Mouse (Mus musculus) gastrocnemius, adult 18-20 months (tissue): ENCODE measurements at regions not wholly inside any gene's neighbourhood (a gene's known extent, or its start where the extent isn't known, plus 50 kb on each side); places are given as distances from the start of the nearest gene placed in this dataset.

Source experiments
- DNase-seq: peaks from one replicate; pipeline ENCODE4 v3.0.0; 2021; ENCODE audit warnings: low spot score

DNA sequence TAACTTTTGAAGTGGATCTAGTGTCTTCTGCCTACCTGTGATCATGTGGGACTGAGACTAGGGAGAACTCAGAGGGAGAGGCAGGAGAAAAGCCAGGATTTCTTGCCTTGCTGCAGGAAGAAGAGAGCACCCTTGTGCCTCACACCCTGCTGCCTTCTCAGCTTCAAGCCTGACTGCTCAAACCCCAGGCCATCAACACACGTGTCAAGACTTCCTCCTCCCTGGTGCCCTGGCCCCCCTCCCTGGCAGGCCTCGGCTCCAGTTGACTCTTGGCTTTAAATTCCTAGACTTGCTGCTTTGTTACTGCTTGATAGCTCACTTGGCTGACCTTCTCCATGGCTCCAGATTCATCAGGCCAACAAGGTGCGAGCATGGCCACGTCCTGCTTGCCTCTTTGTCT is 250.1 kb upstream of the Mki67 start:
- DNase-seq = no peak

DNA sequence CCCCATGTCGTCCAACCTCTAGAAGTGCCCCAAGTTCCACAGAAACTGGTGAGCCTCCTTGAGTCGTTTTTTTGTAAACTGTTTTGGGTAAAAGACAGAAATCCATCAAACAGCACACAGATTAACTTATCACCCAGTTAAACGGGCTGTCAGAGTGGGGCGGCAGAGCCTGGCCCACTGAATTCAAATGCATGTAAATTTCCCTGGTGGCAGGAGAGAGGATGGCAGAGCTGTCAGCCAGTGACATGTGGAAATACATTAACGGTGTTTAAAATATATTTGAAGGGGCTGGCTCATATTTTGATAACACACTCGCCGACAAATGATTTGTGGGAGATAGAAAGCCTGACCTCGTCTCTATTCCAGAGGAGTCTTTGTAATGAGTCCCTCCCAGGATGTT is 252.5 kb upstream of the Mki67 start:
- DNase-seq = no peak

DNA sequence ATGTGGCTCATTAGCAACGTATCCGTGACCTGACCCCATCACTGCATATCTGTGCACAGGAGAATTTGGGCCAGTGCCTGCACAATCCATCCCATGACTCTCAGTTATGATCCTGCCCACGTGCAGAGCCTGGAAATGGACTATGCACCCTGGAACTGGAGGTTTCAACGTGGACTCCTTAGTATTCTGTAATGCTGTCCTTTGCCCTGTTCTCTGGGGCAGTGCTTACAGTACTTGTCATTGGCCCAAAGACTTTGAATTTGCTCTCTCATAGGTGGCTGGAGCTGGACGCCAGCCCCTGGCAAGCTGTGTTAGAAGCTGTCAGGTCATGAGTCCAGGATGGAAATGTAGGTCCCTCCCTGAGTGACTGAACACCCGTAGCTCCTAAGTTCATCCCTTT is 269.9 kb upstream of the Mki67 start:
- no peak for DNase-seq

DNA sequence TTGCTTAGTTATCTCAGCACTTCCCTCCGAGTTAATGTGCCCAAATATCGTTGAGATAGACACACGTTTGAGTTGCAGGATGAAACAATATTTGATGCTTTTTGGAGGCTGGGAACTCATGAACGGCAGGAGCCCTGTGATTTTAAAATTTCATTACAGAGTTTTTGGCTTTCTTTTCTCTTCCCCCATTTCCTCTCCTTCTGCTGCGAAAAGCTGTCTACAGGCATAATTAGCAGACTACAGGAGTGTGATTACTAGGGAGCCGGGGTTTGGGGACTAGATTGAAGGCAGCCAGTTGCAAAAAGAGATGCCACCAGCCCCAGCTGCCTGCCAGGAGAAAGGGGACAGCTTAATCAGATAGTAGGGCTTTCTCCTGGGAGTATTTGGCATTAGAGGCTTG is 274.2 kb upstream of the Mki67 start:
- DNase-seq = no peak

DNA sequence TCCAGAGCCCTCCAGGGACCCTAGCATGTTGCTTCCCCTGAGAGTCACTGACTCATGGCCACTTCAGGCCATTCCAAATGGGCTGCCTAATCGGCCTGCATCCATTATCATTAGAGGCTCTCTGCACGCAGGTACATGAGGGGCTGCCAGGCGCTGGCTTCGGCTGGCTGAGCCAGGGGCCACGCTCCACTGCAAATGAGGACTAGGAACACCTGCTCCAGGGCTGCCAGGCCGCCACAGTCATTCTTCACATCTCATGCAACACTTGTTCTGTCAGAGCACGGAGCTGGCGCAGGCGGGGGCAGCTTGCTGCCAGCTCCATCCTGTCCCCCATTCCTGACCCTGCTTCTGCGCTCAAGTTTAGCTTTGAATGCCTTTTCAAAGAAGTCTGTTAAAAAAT is 280.7 kb upstream of the Mki67 start:
- no peak for DNase-seq

DNA sequence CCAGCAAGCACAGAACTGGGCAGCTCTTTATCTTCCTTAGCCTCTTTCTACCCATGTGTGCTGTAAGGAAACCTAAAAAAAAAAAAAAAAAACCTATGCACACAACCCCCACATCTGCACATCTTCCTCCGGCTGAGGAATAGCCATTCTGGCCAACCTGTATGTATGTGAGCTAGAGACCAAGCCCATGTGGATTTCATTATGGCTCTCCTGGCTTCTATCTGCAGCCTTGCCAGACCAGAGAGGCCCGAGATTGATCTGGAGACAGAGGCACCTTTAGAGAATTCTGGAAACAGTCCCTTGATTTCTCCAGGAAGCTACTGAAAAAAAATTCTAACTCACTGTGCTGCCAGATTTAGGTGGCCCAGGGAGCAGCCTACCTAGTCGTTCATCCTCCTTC is 281.5 kb upstream of the Mki67 start:
- no peak for DNase-seq

DNA sequence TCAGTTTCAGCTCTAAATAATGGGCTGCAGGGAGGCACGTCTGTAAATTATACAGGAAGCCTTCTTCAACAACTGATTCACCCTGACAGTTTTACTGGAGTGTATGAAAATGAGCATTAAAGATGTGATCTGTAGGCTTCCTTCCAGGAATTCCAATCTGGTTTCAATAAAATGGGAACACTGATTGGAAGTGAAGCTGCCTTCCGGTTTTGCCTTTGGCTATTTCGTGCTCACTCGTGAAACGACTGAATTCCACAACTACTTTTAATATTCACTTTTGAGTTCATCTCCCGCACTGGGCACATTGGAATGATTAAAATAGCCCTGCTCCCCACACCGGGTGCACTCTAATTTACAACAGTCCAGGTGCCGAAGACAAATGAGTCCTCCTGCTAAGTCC is 286.2 kb upstream of the Mki67 start:
- peak; percentile 9 for DNase-seq

DNA sequence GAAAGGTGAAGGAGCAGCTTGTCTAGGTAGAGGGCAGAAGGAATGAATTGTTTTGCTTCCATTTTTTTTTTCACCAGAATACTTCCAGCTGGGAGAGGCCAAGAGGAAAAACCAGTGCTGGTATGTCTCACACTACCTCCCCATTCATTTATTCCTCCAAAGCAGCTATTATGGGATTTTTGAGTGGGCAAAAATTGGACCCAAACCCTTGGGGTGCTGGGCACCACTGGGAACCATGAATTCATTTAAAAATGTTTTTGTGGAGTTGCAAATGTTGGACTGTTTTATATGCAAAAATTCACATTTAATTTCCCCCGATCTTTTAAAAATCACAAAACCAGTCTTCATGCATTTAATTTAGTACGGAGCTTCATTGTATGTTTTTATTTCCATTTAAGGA is 287.1 kb upstream of the Mki67 start:
- no peak for DNase-seq

DNA sequence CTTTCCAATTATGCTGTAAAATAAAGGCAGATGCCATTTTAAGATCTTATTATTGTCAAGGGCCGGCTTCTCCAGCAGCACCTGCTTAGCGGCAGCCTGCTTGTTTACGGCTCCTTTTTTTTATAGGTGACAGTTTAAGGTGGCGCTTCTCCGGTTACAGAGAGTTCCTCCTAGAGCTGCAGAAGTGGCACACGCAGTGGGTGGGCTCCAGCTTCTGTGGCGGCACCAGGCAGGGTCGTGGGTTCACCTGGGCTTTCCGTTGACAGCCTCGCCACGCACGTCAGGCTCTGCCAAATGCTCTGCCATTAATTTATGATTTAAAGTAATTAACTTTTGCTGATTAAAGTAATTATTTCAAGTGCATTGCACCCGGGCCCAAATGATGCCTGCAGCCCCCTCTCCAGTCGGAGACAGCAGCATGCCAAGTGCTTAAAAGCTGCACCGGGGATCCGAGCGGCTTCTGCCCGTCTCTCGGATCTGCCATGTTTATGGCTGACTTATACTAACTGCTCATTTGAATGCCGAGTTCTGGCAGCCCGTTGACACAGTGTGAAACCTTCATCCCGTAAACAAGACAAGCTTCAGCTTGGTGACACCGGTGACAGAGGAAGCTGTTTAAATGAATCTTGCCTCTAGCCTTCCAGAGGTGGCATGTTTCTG is 291.8 kb upstream of the Mki67 start:
- DNase-seq = no peak

DNA sequence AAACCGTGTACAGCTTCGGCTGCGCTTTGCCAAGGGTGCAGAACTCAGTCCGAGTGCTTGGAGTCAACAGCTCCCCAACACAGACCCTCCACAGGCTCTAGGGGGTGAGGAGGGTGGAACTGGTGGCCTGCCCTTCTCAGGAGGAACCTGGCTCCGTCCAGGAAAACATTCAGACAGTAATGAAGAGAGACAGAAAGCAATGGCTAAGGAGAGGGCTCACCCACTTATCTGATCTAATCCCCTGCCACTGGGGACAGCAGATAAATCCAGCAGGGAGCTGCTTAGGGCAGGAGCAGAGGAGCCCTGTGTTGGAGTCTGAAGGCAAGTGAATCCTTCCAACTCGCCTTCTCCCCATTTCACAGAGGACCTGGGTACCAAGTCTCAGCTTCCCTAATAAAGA is 292.3 kb upstream of the Mki67 start:
- no peak for DNase-seq

DNA sequence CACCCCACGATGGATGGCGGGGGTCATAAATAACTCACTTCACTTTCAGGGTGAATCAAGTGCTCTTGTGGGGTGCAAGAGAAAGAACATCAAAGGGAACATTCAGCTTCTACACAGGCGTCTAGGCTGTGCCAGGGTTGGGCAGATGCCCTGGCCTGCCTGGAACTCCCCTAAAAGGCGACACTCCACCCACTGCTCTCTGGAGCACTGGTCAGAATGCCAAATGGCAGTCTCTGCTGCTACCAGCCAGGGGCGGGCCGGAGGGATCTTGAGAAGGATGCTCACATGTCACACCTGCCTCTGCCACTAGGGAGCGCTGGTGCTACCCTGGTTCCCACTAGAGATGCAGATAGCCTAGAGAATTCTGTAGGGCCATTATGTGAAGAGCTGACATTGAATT is 293.9 kb upstream of the Mki67 start:
- peak; percentile 58 for DNase-seq

DNA sequence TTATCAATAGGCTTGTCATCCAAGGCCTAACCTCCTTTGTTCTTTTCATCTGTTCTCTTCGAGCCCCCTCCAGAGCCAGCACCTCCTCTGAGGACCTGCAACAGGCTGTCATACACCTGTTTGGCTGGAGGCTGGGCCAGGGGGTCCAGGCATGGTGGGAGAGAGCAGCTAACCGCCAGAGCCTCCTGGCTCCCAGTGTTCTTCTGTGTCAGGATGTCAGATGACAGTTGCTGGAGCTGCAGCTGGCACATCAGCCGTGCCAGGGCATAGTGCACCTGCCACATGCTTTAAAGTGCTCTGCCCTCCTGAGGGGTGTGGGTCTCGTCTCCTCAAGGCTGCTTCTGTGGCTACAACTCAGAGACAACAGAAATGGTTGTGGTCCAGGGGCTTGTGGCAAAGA is 298.5 kb upstream of the Mki67 start:
- no peak for DNase-seq

DNA sequence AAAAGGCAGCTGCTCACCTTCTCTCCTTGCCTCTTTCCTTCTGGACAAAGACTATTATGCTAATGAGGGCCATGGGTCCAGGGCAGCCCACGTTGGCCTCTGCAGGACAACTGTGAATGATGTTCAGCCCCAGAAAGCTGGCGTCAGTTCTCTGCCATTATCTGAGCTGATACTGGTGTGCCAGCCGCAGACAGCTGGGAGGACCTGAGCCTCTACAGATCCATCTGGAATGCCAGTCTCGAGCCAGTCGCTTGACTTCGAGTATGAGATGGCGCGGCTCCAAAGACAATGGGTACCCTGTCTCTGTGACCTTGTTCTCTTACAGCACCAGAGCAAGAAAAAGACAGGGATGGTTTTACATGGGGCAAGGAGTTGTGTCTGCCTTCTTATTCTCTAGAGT is 300.8 kb upstream of the Mki67 start:
- DNase-seq = no peak

DNA sequence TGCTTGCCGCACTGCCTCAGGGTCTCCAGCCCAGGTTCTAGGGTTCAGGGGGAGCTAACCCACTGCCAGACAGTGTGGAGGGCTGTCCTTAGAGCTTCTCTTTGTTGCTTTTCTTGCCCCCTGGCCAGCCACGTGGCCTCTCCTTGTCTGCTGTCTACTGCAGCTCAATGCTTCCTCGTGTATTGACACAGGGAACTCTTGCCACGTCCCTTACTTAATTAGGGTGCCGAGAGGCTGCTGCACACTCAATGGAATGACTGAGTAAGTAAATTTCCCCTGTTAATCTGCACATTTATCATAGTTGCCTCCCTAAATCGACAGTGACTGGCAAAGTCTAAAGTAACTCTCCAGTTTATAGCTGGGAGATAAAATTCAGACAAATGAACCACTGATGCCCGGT is 304.4 kb upstream of the Mki67 start:
- DNase-seq = no peak

DNA sequence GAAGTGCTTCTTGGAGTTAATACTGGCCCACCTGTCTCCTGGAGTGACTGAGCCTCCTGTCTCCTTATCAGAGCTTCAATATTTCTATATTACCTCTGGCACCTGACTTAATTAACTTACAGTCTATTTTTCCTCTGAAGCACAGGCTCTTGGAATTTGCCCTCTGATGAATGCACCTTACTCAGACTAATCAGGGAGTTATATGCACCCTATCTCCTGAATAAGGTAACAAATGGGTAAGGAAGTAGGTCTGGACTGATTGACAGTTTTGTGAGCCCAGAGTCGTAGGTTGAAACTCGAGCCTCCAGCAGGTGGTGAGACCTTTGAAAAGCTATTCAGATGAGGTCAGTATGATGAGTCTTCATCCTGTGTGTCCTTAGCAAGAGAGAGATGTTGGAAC is 304.9 kb upstream of the Mki67 start:
- DNase-seq = no peak

DNA sequence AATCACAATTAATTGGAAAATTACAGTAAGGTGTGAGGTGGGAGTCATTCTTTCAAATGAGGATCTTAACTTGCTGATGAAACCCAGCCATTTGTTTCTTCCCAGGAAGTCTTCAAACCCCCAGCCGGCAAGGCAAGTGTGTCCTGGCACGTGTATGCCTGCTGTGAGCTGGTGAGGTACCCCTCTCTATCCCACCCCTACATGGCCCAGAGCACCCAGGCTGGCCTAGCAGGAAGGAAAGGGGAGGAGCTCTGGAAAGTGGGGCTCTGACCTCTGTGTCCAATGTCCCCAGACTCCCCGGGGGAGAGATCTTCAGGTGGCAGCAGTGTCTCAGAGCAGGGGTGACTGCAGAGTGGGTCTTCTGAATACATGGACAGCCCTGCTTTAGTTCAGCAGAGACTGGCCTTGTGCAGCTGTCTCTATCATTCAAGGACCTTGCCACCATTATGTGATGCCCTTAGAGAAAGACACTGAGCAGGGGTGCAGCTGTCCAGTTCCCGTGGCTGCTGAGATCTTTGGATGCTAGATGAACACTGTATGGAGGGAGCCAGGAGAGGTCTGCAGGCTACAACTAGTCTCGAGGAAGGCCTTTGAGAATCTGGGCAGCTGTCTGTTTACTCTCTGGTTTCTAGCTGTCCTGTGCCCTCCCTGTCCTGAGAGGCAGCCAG is 306.8 kb upstream of the Mki67 start:
- DNase-seq = no peak

DNA sequence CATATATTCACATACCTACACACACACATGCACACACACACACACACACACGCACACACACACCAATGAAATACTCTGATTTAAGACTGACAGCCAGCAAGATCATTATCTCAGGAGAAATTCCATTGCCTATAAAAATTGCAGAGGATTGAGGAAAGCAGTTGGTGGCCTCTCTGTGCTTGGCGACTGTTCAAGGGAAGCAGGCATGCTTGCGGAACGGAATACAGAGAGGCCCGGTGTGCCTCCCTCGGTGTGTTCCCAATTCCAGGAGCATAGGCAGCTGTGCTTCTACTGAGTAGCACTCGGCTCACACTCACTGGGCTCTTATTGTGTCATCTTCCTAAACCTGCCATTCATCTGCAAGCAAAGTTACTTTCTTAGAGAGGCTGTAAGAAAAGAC is 310.3 kb upstream of the Mki67 start:
- DNase-seq = no peak

DNA sequence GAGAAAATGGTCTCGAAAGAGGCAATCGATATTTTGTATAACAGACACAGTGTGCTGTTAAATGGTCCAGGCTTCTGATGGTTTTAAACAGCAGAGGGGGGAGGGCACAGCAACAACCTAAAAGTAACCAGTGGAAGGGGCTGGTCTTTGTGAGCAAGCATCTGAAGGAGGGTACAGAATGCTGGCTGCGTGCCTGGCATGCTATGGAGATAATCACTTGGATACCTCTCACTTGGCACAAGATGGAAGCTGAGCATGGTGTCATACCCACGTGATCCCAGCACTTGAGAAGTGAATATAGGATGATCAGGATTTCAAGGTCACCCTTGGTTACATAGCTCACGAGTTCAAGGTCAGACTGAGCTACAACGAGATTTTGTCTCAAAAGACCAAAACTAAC is 315.9 kb upstream of the Mki67 start:
- no peak for DNase-seq

DNA sequence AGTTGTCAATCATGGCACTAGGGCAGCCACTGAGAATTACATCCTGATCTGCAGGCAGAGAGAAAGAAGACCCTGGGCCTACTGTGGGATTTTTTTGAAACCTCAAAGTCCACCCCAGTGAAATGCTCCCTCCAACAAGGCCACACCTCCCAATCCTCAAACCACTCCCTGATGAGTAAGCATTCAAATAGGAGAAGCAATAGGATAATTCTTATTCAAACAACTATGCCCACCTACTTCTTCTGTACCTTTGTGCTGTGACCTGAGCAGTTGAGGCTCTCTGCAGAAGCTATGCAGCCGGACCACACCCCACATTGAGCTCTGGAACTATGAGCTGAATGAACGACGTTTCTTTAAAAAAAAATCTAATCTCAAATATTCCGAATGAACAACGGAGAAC is 317.4 kb upstream of the Mki67 start:
- no peak for DNase-seq

DNA sequence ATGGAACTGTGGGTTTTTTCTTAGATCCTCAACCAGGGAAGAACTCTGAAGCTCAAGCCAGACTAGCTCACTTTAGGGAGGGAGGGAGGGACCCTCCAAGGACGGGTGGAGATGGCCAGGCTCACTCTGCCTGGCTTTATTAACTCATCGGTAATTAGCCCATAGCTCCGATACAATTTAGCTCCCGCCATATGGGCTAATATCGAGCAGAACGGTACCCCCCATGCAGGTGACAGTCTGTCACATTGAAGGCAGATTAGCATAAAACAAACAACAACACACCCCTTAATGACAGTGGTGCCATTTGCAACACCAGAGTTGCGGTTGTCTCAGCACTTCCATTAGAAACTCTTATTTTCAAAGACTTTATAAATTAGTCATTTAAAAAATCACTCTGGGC is 319.6 kb upstream of the Mki67 start:
- DNase-seq = no peak

DNA sequence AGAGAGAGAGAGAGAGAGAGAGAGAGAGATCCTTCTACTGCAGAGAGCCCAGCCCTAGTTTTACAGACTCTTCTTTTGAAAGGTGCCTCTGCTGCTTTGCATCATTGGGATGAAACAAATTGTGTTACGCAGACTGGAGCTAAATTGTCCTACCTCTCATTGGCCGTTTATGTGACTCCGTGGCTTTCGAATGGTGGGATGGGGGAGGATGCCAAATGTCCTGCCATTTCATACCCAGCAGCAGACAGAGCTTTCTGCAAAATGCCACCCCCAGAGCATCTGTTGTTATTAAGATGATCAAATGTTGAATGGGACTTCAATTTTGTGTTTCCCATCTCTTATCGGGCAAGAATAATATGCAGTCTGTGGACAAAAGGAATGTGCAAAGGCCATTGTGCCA is 321.9 kb upstream of the Mki67 start:
- DNase-seq = no peak

DNA sequence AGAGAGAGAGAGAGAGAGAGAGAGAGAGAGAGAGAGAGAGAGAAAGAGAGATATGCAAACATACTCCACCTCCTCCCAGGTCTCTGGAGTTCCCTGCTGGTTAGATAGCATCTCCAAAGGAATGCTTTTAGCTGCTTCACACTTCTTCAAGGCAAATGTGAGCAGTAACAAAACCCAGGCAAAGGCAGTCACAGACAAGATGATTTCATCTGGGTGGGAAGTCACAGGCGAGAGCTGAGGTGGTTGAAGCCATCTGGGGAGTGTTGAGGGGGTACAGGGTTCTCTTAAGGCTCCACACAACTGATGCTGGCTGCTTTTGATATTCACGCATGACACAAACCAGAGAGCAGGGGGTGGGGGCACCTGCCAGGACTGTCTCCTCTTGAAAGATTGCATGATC is 322.7 kb upstream of the Mki67 start:
- no peak for DNase-seq

DNA sequence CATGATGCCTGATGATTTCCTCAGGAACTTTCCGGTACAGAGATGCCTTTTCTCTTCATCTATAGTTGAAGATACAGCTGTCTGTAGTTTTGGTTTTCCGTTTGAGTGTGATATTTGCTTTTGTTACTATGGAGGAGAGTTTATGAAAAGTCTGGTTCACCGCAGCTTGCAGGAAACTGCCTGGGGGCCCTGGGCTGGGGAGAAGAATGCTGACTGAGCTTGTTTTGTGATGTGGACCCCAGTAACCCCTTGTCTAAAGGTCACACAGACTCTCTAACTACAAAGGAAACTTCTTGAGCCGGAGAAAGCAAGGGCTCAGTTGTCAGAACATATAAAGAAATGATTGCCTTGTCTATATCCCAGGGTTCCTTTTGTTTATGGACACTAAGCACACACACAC is 325.8 kb upstream of the Mki67 start:
- no peak for DNase-seq
